Mouse (Mus musculus) liver, embryonic 14.5 days (tissue): ENCODE data around the gene Eefsec.

Source experiments
- CTCF ChIP-seq: IDR thresholded peaks from 2 replicates; pipeline ENCODE4 v1.5.1; 2016; ENCODE audit warnings: antibody characterized with exemption, low read depth, control low read depth
- EP300 ChIP-seq: IDR thresholded peaks from 2 replicates; pipeline ENCODE4 v1.6.1; 2016; ENCODE audit warnings: antibody characterized with exemption, low read depth

DNA sequence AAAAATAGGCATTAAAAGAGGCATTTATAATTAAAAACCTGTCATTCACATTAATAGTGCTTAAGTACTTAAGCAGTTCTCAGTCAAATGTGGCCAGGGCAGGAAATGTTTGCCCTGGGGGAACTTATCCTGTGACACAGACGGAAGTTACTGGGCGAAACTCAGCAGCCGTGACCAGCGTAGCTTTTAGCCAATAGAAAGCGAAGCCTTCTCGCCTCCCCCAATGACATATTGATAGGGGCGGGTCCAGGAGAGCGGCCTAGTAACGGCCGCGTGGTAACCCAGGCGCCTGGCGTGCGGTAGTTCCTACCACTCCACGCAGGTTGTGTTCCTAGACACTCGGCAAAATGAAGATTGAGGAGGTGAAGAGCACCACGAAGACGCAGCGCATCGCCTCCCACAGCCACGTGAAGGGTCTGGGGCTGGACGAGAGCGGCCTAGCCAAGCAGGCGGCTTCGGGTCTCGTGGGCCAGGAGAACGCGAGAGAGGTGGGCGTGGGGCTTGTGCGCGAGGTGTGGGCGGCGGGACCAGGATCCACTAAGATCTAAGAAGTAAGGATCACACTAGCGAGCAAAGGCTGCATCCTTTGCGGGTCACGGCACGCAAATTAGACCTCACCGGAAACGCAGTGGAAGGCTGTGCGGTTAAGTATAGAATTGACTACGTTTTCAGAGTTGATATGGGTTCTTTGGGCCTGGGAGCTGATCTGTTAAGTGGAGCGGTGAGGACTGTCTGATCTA lies 19.0 kb upstream of the Eefsec start, which contains the start of gene Ruvbl1:
- TF ChIP-seq EP300 (no peak), CTCF (no peak)
